Mouse (Mus musculus) myocyte (in vitro differentiated cells): ENCODE measurements at regions not wholly inside any gene's neighbourhood (a gene's known extent, or its start where the extent isn't known, plus 50 kb on each side); places are given as distances from the start of the nearest gene placed in this dataset.

Source experiments
- H3K27me3 ChIP-seq: one replicate; pipeline ENCODE4 v1.6.1; 2011; ENCODE audit not compliant: control insufficient read depth, insufficient read depth, insufficient read length
- H3K36me3 ChIP-seq: one replicate; pipeline ENCODE4 v1.6.1; 2011; ENCODE audit not compliant: control insufficient read depth, insufficient read depth
- H3K4me2 ChIP-seq: one replicate; pipeline ENCODE4 v1.6.1; 2011; ENCODE audit warnings: low read depth, control low read depth
- H3K4me3 ChIP-seq: one replicate; pipeline ENCODE4 v1.5.1; 2011; ENCODE audit warnings: mild to moderate bottlenecking, control low read depth, moderate library complexity
- H3K79me2 ChIP-seq: one replicate; pipeline ENCODE4 v1.6.1; 2011; ENCODE audit not compliant: control insufficient read depth, insufficient read depth
- H3ac ChIP-seq: one replicate; pipeline ENCODE4 v1.6.1; 2011; ENCODE audit not compliant: control insufficient read depth, insufficient read length
- CEBPB ChIP-seq: IDR thresholded peaks from 2 replicates; pipeline ENCODE4 v1.6.1; 2011; ENCODE audit warnings: mild to moderate bottlenecking, moderate library complexity; ENCODE audit not compliant: poor library complexity, insufficient read depth, severe bottlenecking
- E2F4 ChIP-seq: IDR thresholded peaks from one replicate; pipeline ENCODE4 v1.6.1; 2011; ENCODE audit warnings: mild to moderate bottlenecking, control low read depth, moderate library complexity; ENCODE audit not compliant: insufficient read depth
- MAX ChIP-seq: IDR thresholded peaks from one replicate; pipeline ENCODE4 v1.6.1; 2011; ENCODE audit warnings: low read depth, mild to moderate bottlenecking, control low read depth
- MYOD1 ChIP-seq, 3 experiments: IDR thresholded peaks; one replicate each; pipeline ENCODE4 v1.6.1; 2011; ENCODE audit warnings: control low read depth in 2 of 3, low read depth in 2 of 3, mild to moderate bottlenecking in 2 of 3, moderate library complexity in 1 of 3; ENCODE audit not compliant: insufficient read length in 2 of 3, control insufficient read depth in 1 of 3
- MYOG ChIP-seq, 3 experiments: IDR thresholded peaks; one replicate each; pipeline ENCODE4 v1.6.1; 2011; ENCODE audit warnings: control low read depth in 2 of 3, low read depth in 2 of 3, mild to moderate bottlenecking in 2 of 3; ENCODE audit not compliant: insufficient read length in 2 of 3, control insufficient read depth in 1 of 3, insufficient read depth in 1 of 3
- POLR2A ChIP-seq: IDR thresholded peaks from one replicate; pipeline ENCODE4 v1.6.1; 2011; ENCODE audit warnings: low read depth, mild to moderate bottlenecking, control low read depth, moderate library complexity; ENCODE audit not compliant: insufficient read length
- POLR2AphosphoS2 ChIP-seq: IDR thresholded peaks from one replicate; pipeline ENCODE4 v1.6.1; 2011; ENCODE audit warnings: low read depth, control low read depth; ENCODE audit not compliant: insufficient read length
- REST ChIP-seq: IDR thresholded peaks from one replicate; pipeline ENCODE4 v1.6.1; 2011; ENCODE audit warnings: mild to moderate bottlenecking, control low read depth, moderate library complexity; ENCODE audit not compliant: insufficient read depth, insufficient read length
- SRF ChIP-seq: IDR thresholded peaks from one replicate; pipeline ENCODE4 v1.6.1; 2011; ENCODE audit warnings: low read depth; ENCODE audit not compliant: control insufficient read depth, insufficient read length
- TCF12 ChIP-seq: IDR thresholded peaks from one replicate; pipeline ENCODE4 v1.6.1; 2011; ENCODE audit warnings: mild to moderate bottlenecking, control low read depth; ENCODE audit not compliant: poor library complexity, insufficient read depth, severe bottlenecking
- TCF3 ChIP-seq: IDR thresholded peaks from one replicate; pipeline ENCODE4 v1.6.1; 2011; ENCODE audit warnings: low read depth, control low read depth; ENCODE audit not compliant: insufficient read length
- USF1 ChIP-seq: IDR thresholded peaks from one replicate; pipeline ENCODE4 v1.6.1; 2011; ENCODE audit warnings: low read depth, mild to moderate bottlenecking, control low read depth, moderate library complexity

DNA sequence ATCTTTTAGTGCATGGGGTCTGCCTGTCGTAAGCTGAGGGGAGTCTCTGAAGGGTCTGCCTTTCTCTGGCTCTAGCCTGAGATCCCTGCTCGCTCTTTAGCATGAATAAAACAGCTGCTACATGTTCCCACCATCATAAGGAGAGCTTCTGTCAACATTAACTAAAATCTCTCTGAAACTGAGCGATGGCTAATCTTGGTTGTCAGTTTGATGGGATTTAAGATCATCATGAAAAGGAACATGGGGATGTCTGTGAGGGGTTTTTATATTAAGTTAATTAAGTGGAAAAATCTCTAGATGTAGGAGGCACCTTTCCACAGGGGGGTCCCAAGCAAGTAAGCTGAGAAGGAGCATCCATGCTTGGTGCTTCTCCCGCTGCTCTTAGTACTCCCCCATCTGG lies 110.5 kb downstream of the Ehf start:
- Histone ChIP-seq H3K4me2 (no peak overlapping the region), H3K27me3 (no peaks in the 10 kb centered on the region), H3K36me3 (no peaks in the 10 kb centered on the region), H3K4me3 (no peak overlapping the region), H3K79me2 (no peaks in the 10 kb centered on the region), H3ac (no peak overlapping the region)
- TF ChIP-seq POLR2AphosphoS2 (no peak), TCF12 (no peak), MYOG (IDR thresholded peaks at IDR 0.05; ENCODE audit: control insufficient read depth in 1 of 3, insufficient read depth in 1 of 3, insufficient read length in 2 of 3, low read depth in 2 of 3) (no peak), MAX (no peak), SRF (no peak), MYOD1 (IDR thresholded peaks at IDR 0.05; ENCODE audit: control insufficient read depth in 1 of 3, insufficient read length in 2 of 3, low read depth in 2 of 3) (no peak)

- no peak overlapping the region for H3K4me3 ChIP-seq
- TF ChIP-seq MYOG (IDR thresholded peaks at IDR 0.05; ENCODE audit: control insufficient read depth in 1 of 3, insufficient read depth in 1 of 3, insufficient read length in 2 of 3, low read depth in 2 of 3), result no peak
- no peak for TF ChIP-seq E2F4
- no peak for TF ChIP-seq MAX
- TF ChIP-seq USF1, result no peak
- peaks cover 5% of the 10 kb centered on the region for H3K27me3 ChIP-seq
- H3K79me2 ChIP-seq, result no peaks in the 10 kb centered on the region
- H3K36me3 ChIP-seq, result no peaks in the 10 kb centered on the region
- H3K4me2 ChIP-seq, result no peak overlapping the region
- H3ac ChIP-seq, result no peak overlapping the region
Observed at GRCm38 (mm10) chr2:103200313-103200712, 102.8 kb downstream of the Ehf start.

- H3K4me2 ChIP-seq, result no peak overlapping the region
- peaks cover 17% of the 10 kb centered on the region for H3K27me3 ChIP-seq
- TF ChIP-seq POLR2AphosphoS2, result no peak
- no peak for TF ChIP-seq CEBPB
- no peak for TF ChIP-seq MYOD1 (IDR thresholded peaks at IDR 0.05; ENCODE audit: control insufficient read depth in 1 of 3, insufficient read length in 2 of 3, low read depth in 2 of 3)
- no peak overlapping the region for H3ac ChIP-seq
- no peaks in the 10 kb centered on the region for H3K79me2 ChIP-seq
- H3K4me3 ChIP-seq, result no peak overlapping the region
- no peaks in the 10 kb centered on the region for H3K36me3 ChIP-seq
Observed at GRCm38 (mm10) chr2:103205046-103205445, 98.0 kb downstream of the Ehf start.

- TF ChIP-seq MYOG (IDR thresholded peaks at IDR 0.05; ENCODE audit: control insufficient read depth in 1 of 3, insufficient read depth in 1 of 3, insufficient read length in 2 of 3, low read depth in 2 of 3) (no peak), E2F4 (no peak), POLR2A (no peak), TCF3 (no peak), CEBPB (no peak), TCF12 (no peak), MAX (no peak), POLR2AphosphoS2 (no peak), USF1 (no peak), REST (no peak), MYOD1 (IDR thresholded peaks at IDR 0.05; ENCODE audit: control insufficient read depth in 1 of 3, insufficient read length in 2 of 3, low read depth in 2 of 3) (no peak)
- H3K27me3 ChIP-seq, result peaks cover 17% of the 10 kb centered on the region
- H3K79me2 ChIP-seq, result no peaks in the 10 kb centered on the region
- H3K4me3 ChIP-seq, result no peak overlapping the region
- H3K4me2 ChIP-seq, result no peak overlapping the region
- no peak overlapping the region for H3ac ChIP-seq
- H3K36me3 ChIP-seq, result no peaks in the 10 kb centered on the region
Observed at GRCm38 (mm10) chr2:103208370-103208769, 94.7 kb downstream of the Ehf start.

DNA sequence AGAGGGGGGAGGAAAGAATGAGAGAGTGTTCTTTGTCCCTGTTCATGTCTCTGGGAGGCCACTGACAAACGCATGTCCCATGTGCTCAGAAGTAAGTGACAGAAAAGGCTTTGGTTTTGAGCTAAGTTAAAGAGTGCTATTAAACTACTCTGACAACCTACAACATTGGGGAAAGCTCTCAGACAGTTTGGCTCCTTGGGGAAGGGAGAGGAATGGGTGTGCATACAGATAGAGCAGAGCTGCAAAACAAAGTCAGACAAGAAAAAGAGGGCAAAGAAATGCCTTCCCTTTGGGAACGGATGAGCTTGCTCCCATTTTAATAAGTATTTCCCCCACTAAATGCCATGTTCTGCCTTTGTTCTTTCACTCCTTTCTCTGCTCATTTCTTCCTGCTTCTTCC lies 94.0 kb downstream of the Ehf start:
- Histone ChIP-seq H3K27me3 (peaks cover 12% of the 10 kb centered on the region), H3ac (no peak overlapping the region), H3K4me3 (no peak overlapping the region), H3K36me3 (no peaks in the 10 kb centered on the region), H3K79me2 (no peaks in the 10 kb centered on the region), H3K4me2 (no peak overlapping the region)
- TF ChIP-seq POLR2A, result no peak
- no peak for TF ChIP-seq E2F4
- TF ChIP-seq MYOD1 (IDR thresholded peaks at IDR 0.05; ENCODE audit: control insufficient read depth in 1 of 3, insufficient read length in 2 of 3, low read depth in 2 of 3), result no peak
- no peak for TF ChIP-seq REST
- no peak for TF ChIP-seq TCF12
- TF ChIP-seq TCF3, result no peak
- no peak for TF ChIP-seq USF1
- TF ChIP-seq CEBPB, result no peak
- TF ChIP-seq MYOG (IDR thresholded peaks at IDR 0.05; ENCODE audit: control insufficient read depth in 1 of 3, insufficient read depth in 1 of 3, insufficient read length in 2 of 3, low read depth in 2 of 3), result no peak

GRCm38 (mm10) chr2:103209512-103209981 lies 93.5 kb downstream of the Ehf start:
- no peaks in the 10 kb centered on the region for H3K36me3 ChIP-seq
- H3K27me3 ChIP-seq, result peaks cover 12% of the 10 kb centered on the region
- H3K79me2 ChIP-seq, result no peaks in the 10 kb centered on the region
- H3K4me3 ChIP-seq, result no peak overlapping the region
- no peak overlapping the region for H3ac ChIP-seq
- TF ChIP-seq CEBPB (peak; percentile 86), MAX (no peak)
- H3K4me2 ChIP-seq, result no peak overlapping the region
